Mouse (Mus musculus) thymus, postnatal 14 days (tissue): ENCODE measurements around the gene Gins3.
"Not testable (repeated sequence)": the region's sequence is repeated elsewhere in the genome, so short reads cannot be mapped to it uniquely, and the experiment has no call there.

ENCODE experiments used
- DNase-seq: peaks from one replicate; pipeline ENCODE4 v3.0.0; 2021

The Gins3 gene

DNA sequence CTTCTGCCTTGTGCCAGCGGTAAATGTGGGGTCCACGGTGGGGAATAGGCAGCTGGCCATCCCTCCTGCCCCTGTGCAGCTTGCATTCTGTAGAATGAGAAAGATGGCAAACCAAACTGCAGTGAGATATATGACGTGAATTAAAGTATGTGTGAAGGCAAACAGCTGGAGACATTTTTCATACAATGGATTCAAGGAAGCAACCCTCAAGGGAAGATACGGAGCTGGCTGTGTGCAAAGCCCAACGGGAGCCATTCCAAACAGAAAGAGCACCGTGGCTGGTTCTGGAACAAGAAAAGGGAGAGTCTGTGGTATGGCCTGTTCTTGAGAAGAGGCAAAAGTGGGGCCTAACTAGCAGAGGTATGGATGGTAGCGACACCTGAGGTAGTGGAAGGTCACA, 22.6 kb downstream of the Gins3 start:
- no peak for DNase-seq

- DNase-seq = no peak
These were observed 23.2 kb downstream of the Gins3 start for GRCm38 (mm10) chr8:95656316-95657002.

DNA sequence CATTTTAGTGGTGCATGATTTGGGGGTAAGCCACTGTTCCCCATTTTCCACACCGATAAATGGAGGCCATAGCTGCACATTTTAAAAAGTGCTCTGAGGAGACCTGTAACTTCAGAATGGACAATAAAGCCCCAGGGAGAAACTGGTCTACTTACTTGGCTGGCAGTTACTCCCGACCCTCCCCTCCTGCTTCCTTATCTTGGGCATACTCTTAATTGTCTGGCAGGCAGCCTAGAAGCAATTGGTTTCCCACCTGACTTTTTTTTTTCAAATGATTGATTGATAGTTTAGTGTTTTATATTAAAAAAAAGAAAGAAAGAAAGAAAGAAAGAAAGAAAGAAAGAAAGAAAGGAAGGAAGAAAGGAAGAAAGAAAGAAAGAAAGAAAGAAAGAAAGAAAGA, 24.3 kb downstream of the Gins3 start:
- no peak for DNase-seq

DNA sequence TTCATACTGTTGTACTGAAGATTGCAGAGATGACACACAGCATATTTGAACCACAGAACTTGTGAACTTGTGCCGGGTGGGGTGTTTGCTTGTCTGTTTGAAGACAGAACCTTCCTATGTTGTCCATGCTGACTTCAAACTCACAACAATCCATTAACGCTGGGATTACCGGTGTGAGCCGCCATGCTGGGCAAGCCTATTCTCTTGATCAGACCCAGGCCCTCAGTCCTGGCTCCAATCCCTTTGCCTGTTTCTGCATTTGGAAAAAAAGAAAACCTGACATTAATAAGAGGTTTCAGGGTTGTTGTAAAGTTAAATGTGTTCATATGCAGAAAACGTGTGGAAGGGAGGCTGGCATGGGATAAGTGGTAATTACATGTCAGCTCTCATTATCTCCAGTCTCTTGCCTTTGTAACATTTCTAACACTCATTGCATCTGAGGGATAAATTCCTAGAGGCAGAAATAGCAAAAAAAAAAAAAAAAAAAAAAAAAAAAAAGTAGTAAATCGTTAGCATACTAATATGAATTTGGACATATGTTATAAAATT, 27.2 kb downstream of the Gins3 start:
- no peak for DNase-seq

- no peak for DNase-seq
These were observed 27.8 kb downstream of the Gins3 start for GRCm38 (mm10) chr8:95661085-95661484.

DNA sequence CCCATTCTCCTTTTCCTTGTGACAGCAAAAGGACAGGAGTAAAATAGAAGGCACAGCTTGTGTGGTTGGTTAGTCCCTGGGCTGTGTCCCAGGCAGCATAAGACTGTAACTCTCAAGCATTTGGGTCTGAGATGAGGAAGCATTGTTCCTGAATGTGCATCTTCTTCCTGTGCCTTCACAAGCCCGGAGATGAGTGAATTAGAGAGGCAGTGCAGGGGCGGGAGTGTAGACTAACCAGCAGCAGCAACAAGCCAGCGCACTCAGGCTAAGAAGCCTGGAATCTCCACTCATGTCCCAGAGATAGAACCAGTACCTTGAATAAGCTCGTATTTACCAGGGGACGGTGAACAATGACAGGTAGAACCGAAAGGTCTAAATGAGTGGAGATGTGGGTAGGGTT, 28.3 kb downstream of the Gins3 start:
- DNase-seq = no peak

DNA sequence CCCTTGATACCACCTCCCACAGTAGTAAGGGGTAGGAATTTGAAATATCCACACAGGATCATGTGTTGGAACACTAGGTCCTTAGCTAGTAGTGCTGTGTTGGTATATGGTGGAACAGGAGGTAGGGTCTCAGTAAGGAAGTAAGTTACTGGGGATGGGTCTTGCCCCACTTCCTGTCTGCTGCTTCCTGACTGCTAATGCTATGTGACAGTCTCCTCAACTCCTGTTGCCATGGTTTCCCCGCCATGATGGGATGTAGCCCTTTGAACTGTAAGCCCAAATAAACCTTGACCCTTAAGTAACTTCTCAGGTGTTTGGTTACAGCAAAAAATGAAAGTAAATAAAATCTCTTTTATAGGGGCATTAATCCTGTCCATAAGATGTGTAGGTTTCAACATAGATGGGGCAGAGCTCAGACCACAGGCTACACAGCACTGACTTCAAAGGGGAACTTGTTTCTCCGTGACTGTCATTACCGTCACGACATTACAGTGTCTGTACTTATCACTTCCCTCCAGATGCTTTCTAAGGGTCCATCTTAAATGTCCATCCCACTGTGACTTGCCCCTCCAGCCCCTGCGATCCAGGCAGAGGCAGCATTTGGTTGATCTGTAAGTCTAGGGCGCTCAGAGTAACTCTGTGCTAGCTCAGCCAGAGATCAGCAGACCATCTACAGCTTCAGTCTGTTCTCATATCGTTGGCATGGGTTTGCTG, 29.8 kb downstream of the Gins3 start:
- DNase-seq = no peak

GRCm38 (mm10) chr8:95663599-95663949, 30.3 kb downstream of the Gins3 start:
- no peak for DNase-seq

DNA sequence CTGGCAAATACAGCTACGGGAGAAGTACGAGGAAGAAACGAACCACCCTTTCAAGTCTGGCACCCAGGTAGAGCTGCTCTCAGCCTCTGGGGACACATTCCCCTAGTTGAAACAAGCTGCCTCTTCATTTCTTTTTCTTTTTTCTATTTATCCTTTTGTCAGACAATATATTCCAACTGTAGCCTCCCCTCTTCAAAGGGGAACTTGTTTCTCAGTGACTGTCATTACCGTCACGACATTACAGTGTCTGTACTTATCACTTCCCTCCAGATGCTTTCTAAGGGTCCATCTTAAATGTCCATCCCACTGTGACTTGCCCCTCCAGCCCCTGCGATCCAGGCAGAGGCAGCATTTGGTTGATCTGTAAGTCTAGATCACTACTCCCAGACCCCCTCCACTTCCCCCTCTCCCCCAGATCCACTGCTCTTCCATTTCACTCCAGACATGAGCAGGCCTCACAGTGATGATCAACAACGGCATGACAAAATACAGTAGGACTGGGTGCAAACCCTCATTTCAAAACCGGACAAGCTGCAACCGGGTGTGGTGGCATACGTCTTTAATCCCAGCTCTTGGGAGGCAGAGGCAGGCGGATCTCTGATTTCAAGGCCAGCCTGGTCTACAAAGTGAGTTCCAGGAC, 32.7 kb downstream of the Gins3 start:
- DNase-seq = not testable (repeated sequence)

GRCm38 (mm10) chr8:95668163-95668958, 35.1 kb downstream of the Gins3 start:
- DNase-seq = no peak

GRCm38 (mm10) chr8:95669967-95670366, 36.7 kb downstream of the Gins3 start:
- no peak for DNase-seq

- no peak for DNase-seq
These were observed 38.6 kb downstream of the Gins3 start for GRCm38 (mm10) chr8:95671861-95672260.

DNA sequence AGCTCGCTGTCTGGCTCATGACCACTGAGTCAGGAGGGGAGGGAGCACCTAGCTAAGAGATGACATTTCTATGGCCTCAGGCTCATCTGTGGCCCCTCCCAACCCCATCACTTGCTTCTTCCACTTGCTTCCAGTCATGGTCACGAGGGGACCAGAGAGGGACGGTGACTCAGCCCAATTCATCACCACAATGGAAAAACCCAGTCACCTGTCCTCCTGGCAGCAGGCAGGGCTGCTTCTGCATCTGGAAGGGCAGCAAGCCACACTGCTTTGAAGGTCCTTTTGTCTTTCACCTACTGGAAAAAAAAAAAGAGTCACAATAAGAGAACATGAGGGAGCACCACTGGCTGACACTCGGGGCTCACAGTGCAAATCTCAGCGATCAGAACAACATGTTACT, 39.6 kb downstream of the Gins3 start:
- DNase-seq = no peak

DNA sequence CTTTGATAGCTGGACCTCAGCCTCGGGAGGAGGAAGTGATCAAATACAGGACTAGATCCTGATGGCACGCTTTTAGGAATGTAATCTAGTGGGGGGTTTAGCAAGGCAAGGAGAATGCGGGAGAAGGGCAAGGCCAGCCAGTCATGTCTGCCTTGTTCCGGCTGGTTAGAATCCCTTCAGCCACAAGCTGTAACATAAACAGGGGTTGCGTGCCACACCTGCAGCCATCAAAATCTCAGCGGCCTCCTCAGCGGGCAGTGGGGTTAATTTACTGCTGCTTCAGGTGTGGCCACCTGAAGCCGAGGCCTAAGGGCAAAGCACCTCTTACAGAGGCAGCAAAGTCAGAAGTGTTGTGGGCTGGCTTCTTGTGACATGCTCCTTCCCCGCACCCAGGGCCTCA, 43.4 kb downstream of the Gins3 start, which contains the start of gene Ndrg4:
Gene Ndrg4 (plus strand): TSS at position 350 of the 400 bp plus-strand sequence.
- DNase-seq = no peak

- peak; percentile 42 for DNase-seq
These were observed 44.4 kb downstream of the Gins3 start for GRCm38 (mm10) chr8:95677591-95678023.

GRCm38 (mm10) chr8:95678024-95678611, 44.9 kb downstream of the Gins3 start:
- peak; percentile 61 for DNase-seq

DNA sequence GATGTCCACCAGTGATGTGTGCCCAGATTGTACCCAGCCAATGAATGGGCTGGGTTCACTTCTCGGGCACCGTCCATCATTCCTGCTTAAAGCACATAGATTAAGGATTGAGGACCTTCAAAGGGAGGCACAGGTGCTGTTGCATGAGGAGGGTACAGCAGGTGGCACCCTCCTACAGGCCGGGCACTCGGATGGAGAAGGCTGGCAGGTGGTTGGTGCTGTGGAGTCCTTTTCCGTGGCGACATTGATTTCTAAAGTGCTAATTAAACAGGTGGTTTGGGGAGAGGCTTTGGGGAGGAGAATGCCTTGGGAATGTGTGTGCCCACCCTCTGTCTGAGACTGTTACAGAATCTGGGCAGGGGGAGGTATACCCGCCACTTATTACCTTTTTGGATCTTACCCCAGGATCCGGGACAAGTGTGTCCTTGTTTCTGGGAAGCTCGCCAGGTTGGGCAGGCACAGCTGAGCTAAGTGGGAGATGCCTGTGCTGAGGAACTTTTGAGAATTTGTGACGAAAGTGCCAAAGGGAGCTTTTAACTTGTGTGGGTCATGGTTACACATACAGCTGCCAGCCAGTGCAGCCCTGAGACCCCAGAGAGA, 54.9 kb downstream of the Gins3 start:
- DNase-seq = no peak

DNA sequence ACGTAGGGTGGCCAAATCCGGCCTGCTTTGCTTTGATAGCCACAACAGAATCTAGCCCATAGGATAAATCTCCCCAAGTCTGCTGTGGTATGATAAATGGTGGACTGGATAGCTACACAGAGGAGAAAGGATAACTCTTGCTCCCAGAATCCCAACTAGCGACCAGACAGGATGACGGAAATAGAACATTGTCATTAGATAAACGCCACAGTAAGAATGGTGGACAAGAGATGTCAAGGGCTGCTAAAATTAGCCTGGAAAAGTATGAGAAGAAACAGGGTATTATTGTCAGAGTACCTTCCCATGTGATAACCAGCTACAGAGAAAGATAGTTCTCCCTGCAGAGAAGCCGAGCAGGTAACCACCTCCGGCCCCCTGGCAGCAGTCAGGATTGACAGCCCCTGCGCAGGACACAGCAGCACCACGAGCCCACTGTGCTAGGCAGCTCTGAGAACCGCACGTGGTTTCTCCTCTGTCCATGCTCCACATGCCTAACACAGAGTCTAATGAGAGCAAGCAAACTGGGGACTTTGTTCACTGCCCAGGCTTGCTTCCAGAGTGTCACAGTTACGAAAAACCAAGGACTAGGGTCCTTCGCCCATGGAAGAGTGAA, 57.8 kb downstream of the Gins3 start:
- DNase-seq = peak; percentile 31

DNA sequence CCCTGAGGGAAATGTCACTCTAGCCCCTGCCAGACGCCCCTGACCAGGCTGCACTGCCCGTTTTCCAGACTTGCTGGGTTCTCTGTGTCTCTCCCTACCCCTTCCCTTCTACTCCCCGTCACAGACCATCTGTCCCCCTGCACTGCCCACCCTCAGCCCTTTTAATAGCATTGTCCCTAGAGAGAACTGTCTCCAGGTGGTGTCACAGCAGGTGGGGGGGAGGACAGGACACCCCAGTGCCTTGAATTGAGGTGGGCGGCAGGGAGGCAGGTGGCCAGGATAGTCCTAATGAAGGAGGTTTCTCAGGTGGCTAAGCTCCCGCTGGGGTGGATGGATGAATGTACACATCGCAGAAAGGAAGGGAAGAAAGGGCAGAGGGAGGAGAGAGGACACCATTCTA, 61.4 kb downstream of the Gins3 start:
- no peak for DNase-seq
